Mouse (Mus musculus) testis, adult 2 months (tissue): ENCODE data around the gene Il9r.

ENCODE experiments used
- CTCF ChIP-seq: fragments of 200-500 bp; IDR thresholded peaks from 2 replicates; pipeline ENCODE4 v1.5.1; 2012; ENCODE audit warnings: low read depth, mild to moderate bottlenecking, inconsistent platforms, low read length, moderate library complexity; ENCODE audit not compliant: control insufficient read depth, insufficient read depth, insufficient replicate concordance
- POLR2A ChIP-seq: fragments of 200-500 bp; IDR thresholded peaks from 2 replicates; pipeline ENCODE4 v1.6.1; 2012; ENCODE audit warnings: low read depth, mild to moderate bottlenecking, inconsistent platforms, low read length, moderate library complexity; ENCODE audit not compliant: control insufficient read depth

DNA sequence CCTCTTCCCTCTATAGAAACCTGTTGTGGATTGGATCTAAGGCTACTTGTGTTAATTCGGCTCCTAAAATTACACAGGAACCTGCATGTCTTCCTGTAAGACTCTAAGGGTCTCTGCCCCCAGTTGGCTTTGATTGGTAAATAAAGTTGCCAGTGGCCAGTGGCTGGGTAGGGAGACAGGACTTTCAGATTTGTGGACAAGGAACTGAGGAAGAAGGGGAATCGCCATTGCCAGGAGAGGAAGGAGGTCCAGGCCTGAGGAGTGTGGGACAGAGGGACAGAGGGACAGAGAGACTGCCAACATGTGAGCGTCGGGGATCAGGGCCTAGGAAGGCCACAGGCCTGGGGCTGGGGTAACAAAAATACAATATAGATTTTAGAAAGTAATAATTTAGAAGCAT, 18.8 kb downstream of the Il9r start:
- no peak for TF ChIP-seq CTCF
- no peak for TF ChIP-seq POLR2A
